Mouse (Mus musculus): ENCODE results near the gene Tubg1.

GRCm38 (mm10) chr11:101167211-101167962 lies 47.6 kb downstream of the Tubg1 start:
- TF ChIP-seq CTCF (IDR thresholded peaks at IDR 0.05; ENCODE audit: borderline replicate concordance, insufficient read depth, low read depth, low read length): no peak
- TF ChIP-seq POLR2A (IDR thresholded peaks at IDR 0.05; ENCODE audit: borderline replicate concordance, insufficient read depth, low read length): no peak

Data from cerebellum, adult 2 months (tissue).